Mouse (Mus musculus) kidney, adult 2 months (tissue): ENCODE results near the gene Atp23.

ENCODE experiments used
- CTCF ChIP-seq: fragments of 200-500 bp; conservative IDR thresholded peaks from 2 replicates; pipeline ENCODE4 v1.5.1; 2011; ENCODE audit warnings: low read depth, mild to moderate bottlenecking, control low read depth, low read length, moderate library complexity, mixed read lengths; ENCODE audit not compliant: insufficient read depth, insufficient read length
- POLR2A ChIP-seq: fragments of 200-500 bp; IDR thresholded peaks from one replicate; pipeline ENCODE4 v1.6.1; 2011; ENCODE audit warnings: low read depth, low read length, control low read depth

GRCm38 (mm10) chr10:126940949-126941348 is 39.8 kb upstream of the Atp23 start:
- TF ChIP-seq POLR2A (no peak), CTCF (no peak)
